In genomic region chr7:89645015-89645414, GRCm38 (mm10) we compare ENCODE assay signal across 30 mouse cellular contexts. TPM values are rescaled to one million over a fixed set of nuclear protein-coding genes. Genes with fewer than 3 reads are reported as not detected.
A peak's percentile ranks its signal among the peaks of the same experiment; 100 is the strongest.
DNase-seq lines count a peak whose midpoint lies in the region; ATAC-seq and TF ChIP-seq lines count a peak whose summit lies in the region.
"Had no signal": no experiment of that assay in that cellular context is flagged by ENCODE, and none has a peak within 500 bp of the region (broad histone marks: within the 10 kb centered on the region; RNA-seq: fewer than 3 reads in every experiment).

No protein-coding gene starts in this region.

- no peaks in the 10 kb centered on the region for H3K36me3 ChIP-seq in heart, embryonic 13.5 days
- H3K36me3 ChIP-seq in kidney, embryonic 16.5 days (ENCODE audit: insufficient read depth, low read length), result no peaks in the 10 kb centered on the region
- H3K36me3 ChIP-seq: forebrain, embryonic 12.5 days; G1E; hindbrain, embryonic 13.5 days; kidney, embryonic 15.5 days; limb, embryonic 10.5 days; limb, embryonic 15.5 days; liver, embryonic 13.5 days; midbrain, embryonic 12.5 days; neural tube, embryonic 13.5 days had no signal

- intact Hi-C loops in gastrocnemius, adult 2 months (cut with DNase I), result loop anchor here (5.0 kb wide), 1 partner anchor 52 kb away; no protein-coding TSS in a partner anchor
- intact Hi-C loops in heart, postnatal 14 days (cut with DNase I), result no loop called here

- 31% methylated on average over 3 of the region's 3 CpGs for whole genome bisulfite sequencing in heart, embryonic 13.5 days
- WGBS in kidney, embryonic 16.5 days, result 60% methylated on average over 3 of the region's 3 CpGs

- no peak for ATAC-seq in heart, embryonic 13.5 days (ENCODE audit: extremely low read depth, insufficient number of reproducible peaks, low FRiP score, low TSS enrichment)
- ATAC-seq in kidney, embryonic 16.5 days (ENCODE audit: low FRiP score, low TSS enrichment), result no peak
- ATAC-seq: intestine, postnatal 0 days; lung, postnatal 0 days; Patski had no signal

- H3K9ac ChIP-seq in heart, embryonic 13.5 days, result no peak overlapping the region
- H3K9ac ChIP-seq in kidney, embryonic 16.5 days (replicated peaks; ENCODE audit: low read length), result no peak overlapping the region
- H3K9ac ChIP-seq: forebrain, embryonic 12.5 days; hindbrain, embryonic 13.5 days; kidney, embryonic 15.5 days; limb, embryonic 15.5 days; liver, embryonic 13.5 days; midbrain, embryonic 12.5 days; neural tube, embryonic 13.5 days had no signal

- no peak for TF ChIP-seq CTCF in gastrocnemius, adult 2 months (IDR thresholded peaks at IDR 0.05)

- H3K27me3 ChIP-seq in heart, embryonic 13.5 days (replicated peaks), result no peaks in the 10 kb centered on the region
- no peaks in the 10 kb centered on the region for H3K27me3 ChIP-seq in kidney, embryonic 16.5 days (ENCODE audit: insufficient read depth, low read length)
- H3K27me3 ChIP-seq: forebrain, embryonic 12.5 days; hindbrain, embryonic 13.5 days; kidney, embryonic 15.5 days; limb, embryonic 15.5 days; liver, embryonic 13.5 days; megakaryocyte, embryonic 14.5 days; midbrain, embryonic 12.5 days; neural tube, embryonic 13.5 days; Patski had no signal

- H3K27ac ChIP-seq in gastrocnemius, adult 2 months, result peak overlapping the region; percentile 81
- H3K27ac ChIP-seq in heart, embryonic 13.5 days (replicated peaks), result peak overlapping the region; percentile 44
- peak overlapping the region; percentile 34; the same call in 1 of the 2 replicates for H3K27ac ChIP-seq in kidney, embryonic 16.5 days (ENCODE audit: low read length)
- H3K27ac ChIP-seq: forebrain, embryonic 12.5 days; hindbrain, embryonic 13.5 days; kidney, embryonic 15.5 days; limb, embryonic 10.5 days; limb, embryonic 15.5 days; liver, embryonic 13.5 days; midbrain, embryonic 12.5 days; neural tube, embryonic 13.5 days had no signal

- H3K9me3 ChIP-seq in heart, embryonic 13.5 days, result no peaks in the 10 kb centered on the region
- no peaks in the 10 kb centered on the region for H3K9me3 ChIP-seq in kidney, embryonic 16.5 days (ENCODE audit: low read length)
- H3K9me3 ChIP-seq: forebrain, embryonic 12.5 days; G1E; hindbrain, embryonic 13.5 days; kidney, embryonic 15.5 days; limb, embryonic 10.5 days; limb, embryonic 15.5 days; liver, embryonic 13.5 days; midbrain, embryonic 12.5 days; neural tube, embryonic 13.5 days had no signal

- peak overlapping the region; percentile 14 for H3K4me2 ChIP-seq in heart, embryonic 13.5 days
- H3K4me2 ChIP-seq in kidney, embryonic 16.5 days (replicated peaks; ENCODE audit: low read depth, low read length), result no peak overlapping the region
- H3K4me2 ChIP-seq: forebrain, embryonic 12.5 days; hindbrain, embryonic 13.5 days; kidney, embryonic 15.5 days; limb, embryonic 15.5 days; liver, embryonic 13.5 days; midbrain, embryonic 12.5 days; neural tube, embryonic 13.5 days had no signal

- H3K4me3 ChIP-seq in gastrocnemius, adult 2 months, result peak overlapping the region; percentile 3
- no peak overlapping the region for H3K4me3 ChIP-seq in heart, embryonic 13.5 days
- no peak overlapping the region for H3K4me3 ChIP-seq in kidney, embryonic 16.5 days (ENCODE audit: low read length)
- H3K4me3 ChIP-seq: erythroblast, embryonic 14.5 days; forebrain, embryonic 12.5 days; hindbrain, embryonic 13.5 days; kidney, embryonic 15.5 days; limb, embryonic 10.5 days; limb, embryonic 15.5 days; liver, embryonic 13.5 days; megakaryocyte, embryonic 14.5 days; midbrain, embryonic 12.5 days; neural tube, embryonic 13.5 days had no signal

- peaks cover 24% of the 10 kb centered on the region for H3K4me1 ChIP-seq in heart, embryonic 13.5 days
- H3K4me1 ChIP-seq in kidney, embryonic 16.5 days (ENCODE audit: insufficient read depth, low read length), result no peaks in the 10 kb centered on the region
- H3K4me1 ChIP-seq: forebrain, embryonic 12.5 days; hindbrain, embryonic 13.5 days; kidney, embryonic 15.5 days; limb, embryonic 10.5 days; limb, embryonic 15.5 days; liver, embryonic 13.5 days; megakaryocyte, embryonic 14.5 days; midbrain, embryonic 12.5 days; neural tube, embryonic 13.5 days had no signal

- no peak for DNase-seq in gastrocnemius, adult 2 months
- no peak for DNase-seq in gastrocnemius, postnatal 10 days
- DNase-seq in heart, postnatal 14 days, result no peak
- no peak for DNase-seq in kidney, postnatal 14 days
- no peak for DNase-seq in testis, postnatal 10 days (ENCODE audit: low spot score)
- DNase-seq: adrenal gland, postnatal 10 days; cerebellum, adult 18-20 months; cerebellum, postnatal 10 days; gastrocnemius, postnatal 25 days; kidney, postnatal 4 days; liver, embryonic 13.5 days; lung, adult 18-20 months; lung, postnatal 4 days; thymus, postnatal 4 days had no signal

RNA-seq across cellular contexts. Expression of gene Me3, which starts 12.8 kb away (rescaled TPM):
- 100 to 1,000 TPM; 117 to 126 TPM for total RNA-seq in gastrocnemius, adult 2 months (2021)
- total RNA-seq in gastrocnemius, postnatal 10 days (2021), result 10 to 100 TPM; 79.9 to 88.9 TPM
- polyA plus RNA-seq in heart, embryonic 13.5 days (2015; fragmentation: Nextera tagmentation; extraction: Ambion mirVana), result 3.6 and 4.9 TPM in 2 replicates
- total RNA-seq in heart, postnatal 14 days (2021), result 100 to 1,000 TPM; 115 to 124 TPM
- polyA plus RNA-seq in kidney, embryonic 16.5 days (2015; fragmentation: Nextera tagmentation; extraction: Ambion mirVana), result 18.1 and 20.2 TPM in 2 replicates
- total RNA-seq: common myeloid progenitor, adult 5-6 weeks had no signal
- polyA plus RNA-seq: erythroblast, embryonic 14.5 days; G1E had no signal
